Mouse (Mus musculus) stomach, embryonic 15.5 days (tissue): ENCODE data around the gene Fam198a. TPM values are rescaled to one million over a fixed set of nuclear protein-coding genes. Genes with fewer than 3 reads are reported as not detected.

ENCODE experiments used
- ATAC-seq: fragments of 200-750 bp; cut with Nextera tagmentation; 2 replicates; pipeline ENCODE4 v1.8.0; 2017; ENCODE audit warnings: low read depth, moderate number of reproducible peaks, moderate TSS enrichment; ENCODE audit not compliant: insufficient read depth, low FRiP score
- H3K27ac ChIP-seq: fragments of 300-500 bp; sonication (generic); 2 replicates; pipeline ENCODE4 v1.5.1; 2015; ENCODE audit warnings: mild to moderate bottlenecking, inconsistent platforms
- H3K27me3 ChIP-seq: fragments of 300-500 bp; sonication (generic); replicated peaks from 2 replicates; pipeline ENCODE4 v1.6.1; 2015; ENCODE audit warnings: inconsistent platforms
- H3K36me3 ChIP-seq: fragments of 300-500 bp; sonication (generic); 2 replicates; pipeline ENCODE4 v1.6.1; 2015; ENCODE audit warnings: inconsistent platforms
- H3K4me1 ChIP-seq: fragments of 300-500 bp; sonication (generic); 2 replicates; pipeline ENCODE4 v1.6.1; 2015; ENCODE audit warnings: inconsistent platforms
- H3K4me2 ChIP-seq: fragments of 300-500 bp; sonication (generic); 2 replicates; pipeline ENCODE4 v1.6.1; 2015; ENCODE audit warnings: mild to moderate bottlenecking, inconsistent platforms
- H3K4me3 ChIP-seq: fragments of 300-500 bp; sonication (generic); replicated peaks from 2 replicates; pipeline ENCODE4 v1.5.1; 2015; ENCODE audit warnings: inconsistent platforms
- H3K9ac ChIP-seq: fragments of 300-500 bp; sonication (generic); 2 replicates; pipeline ENCODE4 v1.6.1; 2015; ENCODE audit warnings: inconsistent platforms
- H3K9me3 ChIP-seq: fragments of 300-500 bp; sonication (generic); 2 replicates; pipeline ENCODE4 v1.6.1; 2016; ENCODE audit warnings: inconsistent platforms
- WGBS: fragments of 180-500 bp; shearing (Covaris S2); methylation state at CpG from one replicate; pipeline ENCODE4 v1.1.7; 2015; 5-methylcytosine and 5-hydroxymethylcytosine counted together
- polyA plus RNA-seq: library from polyadenylated mRNA; unstranded; fragments of >200 nt; fragmentation: Nextera tagmentation; extraction: Ambion mirVana; gene quantifications from 2 replicates; pipeline ENCODE4 v1.2.1, GENCODE M21; 2015

The Fam198a gene
- polyA plus RNA-seq, 1 experiment from 2014 or later = 6.4 TPM

- ATAC-seq = no peak
- no peak overlapping the region for H3K9ac ChIP-seq
- 65% methylated on average over 3 of the region's 3 CpGs for WGBS
- no peak overlapping the region for H3K4me3 ChIP-seq
- no peaks in the 10 kb centered on the region for H3K27me3 ChIP-seq
- no peak overlapping the region for H3K4me2 ChIP-seq
- H3K27ac ChIP-seq = no peak overlapping the region
- H3K36me3 ChIP-seq = no peaks in the 10 kb centered on the region
- no peaks in the 10 kb centered on the region for H3K4me1 ChIP-seq
- H3K9me3 ChIP-seq = no peaks in the 10 kb centered on the region
These were observed 38.1 kb downstream of the Fam198a start for GRCm38 (mm10) chr9:121988910-121989309.

GRCm38 (mm10) chr9:121989536-121989935 is 38.7 kb downstream of the Fam198a start:
- Histone ChIP-seq H3K9me3 (no peaks in the 10 kb centered on the region), H3K36me3 (no peaks in the 10 kb centered on the region), H3K4me2 (no peak overlapping the region), H3K9ac (no peak overlapping the region), H3K27me3 (no peaks in the 10 kb centered on the region), H3K27ac (no peak overlapping the region), H3K4me3 (no peak overlapping the region), H3K4me1 (no peaks in the 10 kb centered on the region)
- no peak for ATAC-seq
- 57% methylated on average over 5 of the region's 5 CpGs for whole genome bisulfite sequencing

- Histone ChIP-seq H3K9me3 (no peaks in the 10 kb centered on the region), H3K36me3 (no peaks in the 10 kb centered on the region), H3K27ac (no peak overlapping the region), H3K4me2 (no peak overlapping the region), H3K9ac (no peak overlapping the region), H3K27me3 (no peaks in the 10 kb centered on the region), H3K4me1 (peaks cover 5% of the 10 kb centered on the region; the same call in 1 of the 2 replicates), H3K4me3 (no peak overlapping the region)
- no peak for ATAC-seq
- 63% methylated on average over 5 of the region's 5 CpGs for WGBS
These were observed 40.3 kb downstream of the Fam198a start for GRCm38 (mm10) chr9:121991041-121991440.

GRCm38 (mm10) chr9:121993047-121993446 is 42.3 kb downstream of the Fam198a start:
- 70% methylated on average over 3 of the region's 3 CpGs for WGBS
- H3K9me3 ChIP-seq = no peaks in the 10 kb centered on the region
- H3K36me3 ChIP-seq = no peaks in the 10 kb centered on the region
- no peak for ATAC-seq
- H3K9ac ChIP-seq = no peak overlapping the region
- H3K27ac ChIP-seq = no peak overlapping the region
- no peak overlapping the region for H3K4me2 ChIP-seq
- H3K4me3 ChIP-seq = no peak overlapping the region
- peaks cover 5% of the 10 kb centered on the region; the same call in 1 of the 2 replicates for H3K4me1 ChIP-seq
- H3K27me3 ChIP-seq = no peaks in the 10 kb centered on the region

- no peak for ATAC-seq
- Histone ChIP-seq H3K9ac (no peak overlapping the region), H3K4me3 (peak overlapping the region; percentile 90), H3K36me3 (no peaks in the 10 kb centered on the region), H3K4me2 (peak overlapping the region; percentile 97), H3K27ac (no peak overlapping the region), H3K9me3 (no peaks in the 10 kb centered on the region), H3K27me3 (no peaks in the 10 kb centered on the region), H3K4me1 (peaks cover 5% of the 10 kb centered on the region; the same call in 1 of the 2 replicates)
- WGBS = 13% methylated on average over 10 of the region's 10 CpGs
These were observed 44.3 kb downstream of the Fam198a start for GRCm38 (mm10) chr9:121995077-121995476.

- no peak overlapping the region for H3K27ac ChIP-seq
- H3K36me3 ChIP-seq = no peaks in the 10 kb centered on the region
- peak overlapping the region; percentile 87 for H3K9ac ChIP-seq
- no peaks in the 10 kb centered on the region for H3K27me3 ChIP-seq
- H3K4me3 ChIP-seq = peak overlapping the region; percentile 90
- H3K4me1 ChIP-seq = peaks cover 5% of the 10 kb centered on the region; the same call in 1 of the 2 replicates
- ATAC-seq = peak; percentile 80
- peak overlapping the region; percentile 97 for H3K4me2 ChIP-seq
- under 1% methylated on average over 53 of the region's 53 CpGs for WGBS
- no peaks in the 10 kb centered on the region for H3K9me3 ChIP-seq
These were observed 44.8 kb downstream of the Fam198a start for GRCm38 (mm10) chr9:121995508-121996131.

GRCm38 (mm10) chr9:121997010-121997409 is 46.2 kb downstream of the Fam198a start, which contains the start of gene Pomgnt2:
Gene Pomgnt2, minus strand, starts transcription at chr9:121997110.
- Histone ChIP-seq H3K4me1 (peaks cover 5% of the 10 kb centered on the region; the same call in 1 of the 2 replicates), H3K36me3 (no peaks in the 10 kb centered on the region), H3K4me2 (peak within 1 kb of the TSS; percentile 97; the same call in 1 of the 2 replicates), H3K4me3 (peak within 1 kb of the TSS; percentile 90), H3K9me3 (no peaks in the 10 kb centered on the region), H3K9ac (no peak within 1 kb of the TSS), H3K27ac (no peak within 1 kb of the TSS), H3K27me3 (no peaks in the 10 kb centered on the region)
- ATAC-seq = no peak

- Histone ChIP-seq H3K27me3 (no peaks in the 10 kb centered on the region), H3K27ac (no peak overlapping the region), H3K36me3 (no peaks in the 10 kb centered on the region), H3K9me3 (no peaks in the 10 kb centered on the region), H3K4me2 (no peak overlapping the region), H3K9ac (no peak overlapping the region), H3K4me3 (no peak overlapping the region), H3K4me1 (peaks cover 5% of the 10 kb centered on the region; the same call in 1 of the 2 replicates)
- WGBS = 70% methylated on average over 4 of the region's 4 CpGs
- ATAC-seq = no peak
These were observed 47.2 kb downstream of the Fam198a start for GRCm38 (mm10) chr9:121997978-121998377.

- Histone ChIP-seq H3K9me3 (no peaks in the 10 kb centered on the region), H3K4me2 (no peak overlapping the region), H3K27ac (no peak overlapping the region), H3K27me3 (no peaks in the 10 kb centered on the region), H3K9ac (no peak overlapping the region), H3K4me1 (no peaks in the 10 kb centered on the region), H3K4me3 (no peak overlapping the region), H3K36me3 (no peaks in the 10 kb centered on the region)
- ATAC-seq = no peak
- WGBS = 87% methylated on average over 2 of the region's 2 CpGs
These were observed 55.4 kb downstream of the Fam198a start for GRCm38 (mm10) chr9:122006175-122006574.

GRCm38 (mm10) chr9:122006609-122007008 is 55.8 kb downstream of the Fam198a start:
- Histone ChIP-seq H3K4me3 (no peak overlapping the region), H3K9me3 (no peaks in the 10 kb centered on the region), H3K36me3 (no peaks in the 10 kb centered on the region), H3K4me1 (no peaks in the 10 kb centered on the region), H3K27ac (no peak overlapping the region), H3K4me2 (no peak overlapping the region), H3K27me3 (no peaks in the 10 kb centered on the region), H3K9ac (no peak overlapping the region)
- no peak for ATAC-seq
- WGBS = 9% methylated on average over 7 of the region's 7 CpGs

GRCm38 (mm10) chr9:122008876-122009275 is 58.1 kb downstream of the Fam198a start:
- H3K27ac ChIP-seq = no peak overlapping the region
- no peak overlapping the region for H3K4me2 ChIP-seq
- WGBS = 47% methylated on average over 2 of the region's 2 CpGs
- H3K36me3 ChIP-seq = no peaks in the 10 kb centered on the region
- H3K4me1 ChIP-seq = no peaks in the 10 kb centered on the region
- no peak for ATAC-seq
- no peak overlapping the region for H3K4me3 ChIP-seq
- no peaks in the 10 kb centered on the region for H3K9me3 ChIP-seq
- no peaks in the 10 kb centered on the region for H3K27me3 ChIP-seq
- H3K9ac ChIP-seq = no peak overlapping the region

GRCm38 (mm10) chr9:122010751-122011150 is 60.0 kb downstream of the Fam198a start:
- Histone ChIP-seq H3K4me1 (no peaks in the 10 kb centered on the region), H3K27ac (no peak overlapping the region), H3K4me2 (no peak overlapping the region), H3K4me3 (no peak overlapping the region), H3K9ac (no peak overlapping the region), H3K9me3 (no peaks in the 10 kb centered on the region), H3K36me3 (no peaks in the 10 kb centered on the region), H3K27me3 (no peaks in the 10 kb centered on the region)
- 73% methylated on average over 2 of the region's 2 CpGs for WGBS
- no peak for ATAC-seq
